Mouse (Mus musculus) G1E (cell line): ENCODE data around the gene Apbb2. TPM values are rescaled to one million over a fixed set of nuclear protein-coding genes. Genes with fewer than 3 reads are reported as not detected.

Experiments
- ATAC-seq: 2 replicates; pipeline ENCODE4 v1.8.0; 2016; ENCODE audit warnings: mild to moderate bottlenecking; ENCODE audit not compliant: insufficient number of reproducible peaks, poor library complexity, low FRiP score, severe bottlenecking; ENCODE audit errors: extremely low read depth
- DNase-seq: peaks from one replicate; pipeline ENCODE4 v3.0.0; 2012; ENCODE audit warnings: low spot score
- H3K27me3 ChIP-seq: 2 replicates; pipeline ENCODE4 v1.6.1; 2012; ENCODE audit warnings: mild to moderate bottlenecking, low read length, inconsistent platforms; ENCODE audit not compliant: insufficient read depth
- H3K36me3 ChIP-seq: replicated peaks from 2 replicates; pipeline ENCODE3; 2012; ENCODE audit warnings: mild to moderate bottlenecking, inconsistent platforms
- H3K4me1 ChIP-seq: 2 replicates; pipeline ENCODE4 v1.6.1; 2012; ENCODE audit warnings: low read depth, low read length, inconsistent platforms, mixed read lengths; ENCODE audit not compliant: insufficient read depth
- H3K4me3 ChIP-seq: 2 replicates; pipeline ENCODE4 v1.5.1; 2012; ENCODE audit warnings: low read depth, mild to moderate bottlenecking, inconsistent platforms, low read length, moderate library complexity, mixed read lengths
- H3K9me3 ChIP-seq: replicated peaks from 2 replicates; pipeline ENCODE4 v1.6.1; 2012; ENCODE audit warnings: inconsistent platforms
- CTCF ChIP-seq: IDR thresholded peaks from 2 replicates; pipeline ENCODE4 v1.5.1; 2012; ENCODE audit warnings: low read depth, low read length, inconsistent platforms, mixed read lengths
- GATA1 ChIP-seq: IDR thresholded peaks from 2 replicates; pipeline ENCODE4 v1.6.1; 2012; ENCODE audit warnings: borderline replicate concordance, low read length, inconsistent platforms, mixed read lengths
- GATA2 ChIP-seq: IDR thresholded peaks from 2 replicates; pipeline ENCODE4 v1.6.1; 2012; ENCODE audit warnings: low read depth, low read length, inconsistent platforms, borderline replicate concordance
- POLR2AphosphoS5 ChIP-seq: IDR thresholded peaks from 2 replicates; pipeline ENCODE4 v1.6.1; 2012; ENCODE audit warnings: low read depth, low read length, inconsistent platforms; ENCODE audit not compliant: insufficient replicate concordance
- TAL1 ChIP-seq: conservative IDR thresholded peaks from 2 replicates; pipeline ENCODE4 v1.6.1; 2012; ENCODE audit warnings: low read depth, low read length, inconsistent platforms, mixed read lengths
- polyA plus RNA-seq: library from polyadenylated mRNA; stranded (reverse); fragments of >175 nt; gene quantifications from 2 replicates; pipeline ENCODE4 v1.2.3, GENCODE M21; 2012
- total RNA-seq, 2 experiments: library from RNA; stranded (forward) in 1 of 2; stranded (reverse) in 1 of 2; fragments of 200-1000 nt in 1 of 2; fragments of >200 nt in 1 of 2; fragmentation: Nextera tagmentation in 1 of 2; gene quantifications; 2 replicates each; pipeline ENCODE4 v1.2.3; 2014 to 2017

Gene Apbb2
- total and polyA plus RNA-seq, 3 experiments = 0.16 TPM; not detected in 2

DNA sequence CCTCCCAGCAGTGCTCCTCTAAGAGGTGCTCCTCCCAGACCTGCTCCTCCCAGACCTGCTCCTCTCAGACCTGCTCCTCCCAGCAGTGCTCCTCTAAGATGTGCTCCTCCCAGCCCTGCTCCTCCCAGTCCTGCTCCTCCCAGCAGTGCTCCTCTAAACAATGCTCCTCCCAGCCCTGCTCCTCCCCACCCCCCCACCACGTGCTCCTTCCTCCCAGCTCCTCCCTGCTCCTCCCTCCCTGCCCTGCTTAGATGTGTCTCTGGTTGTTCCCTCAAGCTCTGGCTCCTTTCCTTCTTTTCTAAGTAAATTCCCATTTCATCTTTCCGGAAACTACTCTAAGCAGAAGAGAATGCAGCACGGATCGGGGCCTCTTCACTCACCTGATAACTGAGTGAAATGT is 14.2 kb downstream of the Apbb2 start:
- no peaks in the 10 kb centered on the region for H3K4me1 ChIP-seq
- TF ChIP-seq TAL1 (no peak), POLR2AphosphoS5 (no peak)
- no peaks in the 10 kb centered on the region for H3K27me3 ChIP-seq
- H3K36me3 ChIP-seq = no peaks in the 10 kb centered on the region
- H3K4me3 ChIP-seq = no peak overlapping the region
- ATAC-seq = no peak
- H3K9me3 ChIP-seq = peaks cover 62% of the 10 kb centered on the region
- no peak for DNase-seq

DNA sequence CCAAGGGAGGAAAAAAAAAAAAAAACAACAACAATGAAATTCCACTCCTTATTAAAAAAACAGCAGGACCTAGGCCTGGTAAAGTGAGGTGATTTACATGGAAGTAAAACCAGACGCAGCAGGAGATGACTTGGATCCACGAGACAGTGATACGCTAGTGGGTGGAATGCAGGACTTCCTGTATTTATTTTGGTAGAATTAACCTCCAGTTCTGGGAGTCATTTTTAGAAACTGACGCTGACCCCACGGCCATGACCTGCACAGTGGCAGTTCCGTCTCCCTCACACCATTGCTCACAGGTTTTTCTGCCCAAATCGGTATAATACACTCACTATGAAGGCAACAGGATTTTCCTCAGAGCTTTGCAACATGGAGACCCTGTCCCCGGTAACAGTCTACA is 14.8 kb downstream of the Apbb2 start:
- Histone ChIP-seq H3K4me3 (no peak overlapping the region), H3K36me3 (no peaks in the 10 kb centered on the region), H3K9me3 (peaks cover 58% of the 10 kb centered on the region), H3K4me1 (no peaks in the 10 kb centered on the region), H3K27me3 (no peaks in the 10 kb centered on the region)
- ATAC-seq (no peak), DNase-seq (no peak)
- TF ChIP-seq GATA2 (no peak), GATA1 (no peak), TAL1 (no peak), POLR2AphosphoS5 (no peak), CTCF (no peak)

DNA sequence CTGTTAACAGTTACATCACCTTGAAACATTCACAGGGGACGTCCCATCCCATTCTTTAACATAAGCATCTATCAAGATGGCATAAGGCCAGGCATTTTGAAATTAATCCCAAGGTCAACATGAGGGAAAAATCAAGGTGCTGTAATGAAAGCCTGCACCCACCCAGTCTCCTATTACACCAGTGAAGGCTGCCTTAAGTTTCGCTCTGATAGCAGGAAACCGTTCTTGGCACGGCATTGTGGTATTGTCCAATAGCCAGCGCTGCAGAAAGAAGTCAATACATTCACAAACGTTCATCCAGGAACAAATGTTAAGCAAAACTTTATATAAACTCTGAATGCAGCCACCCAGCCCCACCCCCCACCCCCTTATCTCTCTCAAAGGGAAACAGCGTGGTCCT is 15.4 kb downstream of the Apbb2 start:
- Histone ChIP-seq H3K4me1 (no peaks in the 10 kb centered on the region), H3K27me3 (no peaks in the 10 kb centered on the region), H3K36me3 (no peaks in the 10 kb centered on the region), H3K9me3 (peaks cover 58% of the 10 kb centered on the region), H3K4me3 (no peak overlapping the region)
- TF ChIP-seq POLR2AphosphoS5 = no peak
- no peak for TF ChIP-seq GATA1
- no peak for ATAC-seq
- DNase-seq = no peak

DNA sequence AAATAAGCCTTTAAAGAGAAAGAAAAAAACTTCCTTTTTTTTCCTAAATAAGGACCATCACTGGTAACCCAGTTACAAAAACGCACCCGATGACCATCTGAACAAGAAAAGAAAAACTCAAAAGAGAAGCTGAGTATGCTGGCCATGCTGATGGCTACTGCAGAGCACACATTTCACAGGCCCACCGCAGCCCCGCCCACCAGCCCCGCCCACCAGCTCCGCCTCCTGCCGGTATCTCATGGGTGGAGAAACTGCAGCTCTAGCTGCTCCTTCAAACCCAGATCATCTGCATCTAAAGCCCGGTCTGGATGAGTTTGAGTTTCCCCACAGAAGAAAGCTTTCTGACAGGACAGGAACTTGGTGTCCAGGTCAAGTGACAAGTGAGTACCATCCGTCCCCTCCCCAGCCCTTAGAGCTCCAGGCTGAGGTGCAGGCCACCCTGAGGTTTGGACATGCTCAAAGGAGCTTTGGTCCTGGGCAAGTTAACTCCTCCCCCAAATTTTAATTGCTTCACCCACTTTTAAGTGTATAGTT is 16.2 kb downstream of the Apbb2 start:
- no peak for DNase-seq
- ATAC-seq = no peak

DNA sequence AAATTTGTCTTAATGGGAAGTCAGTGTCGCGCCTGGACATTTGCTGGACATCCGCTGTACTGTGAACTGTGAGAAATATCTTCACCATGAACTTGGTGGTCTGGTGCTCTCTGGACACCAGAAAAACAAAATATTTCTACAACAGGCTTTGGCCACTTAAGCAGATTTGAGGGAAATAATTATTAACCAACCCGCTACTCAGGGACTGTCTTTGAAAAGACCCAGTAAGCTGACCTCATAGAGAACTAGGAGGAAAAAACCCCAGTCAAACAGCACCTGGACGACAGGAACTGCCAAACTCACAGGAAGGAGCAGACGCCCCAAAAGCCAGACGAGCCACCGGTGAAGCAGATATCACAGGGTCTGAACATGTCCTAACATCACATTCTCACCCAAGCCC is 18.2 kb downstream of the Apbb2 start:
- Histone ChIP-seq H3K27me3 (no peaks in the 10 kb centered on the region), H3K4me1 (no peaks in the 10 kb centered on the region), H3K36me3 (no peaks in the 10 kb centered on the region), H3K4me3 (no peak overlapping the region), H3K9me3 (peaks cover 62% of the 10 kb centered on the region)
- DNase-seq (no peak), ATAC-seq (no peak)
- TF ChIP-seq GATA2 = no peak
- no peak for TF ChIP-seq GATA1
- no peak for TF ChIP-seq TAL1
- no peak for TF ChIP-seq CTCF
- no peak for TF ChIP-seq POLR2AphosphoS5

More for the DNA sequence above, 16.2 kb downstream of the Apbb2 start:
- no peaks in the 10 kb centered on the region for H3K36me3 ChIP-seq
- H3K4me1 ChIP-seq = no peaks in the 10 kb centered on the region
- TF ChIP-seq CTCF (no peak), POLR2AphosphoS5 (no peak), TAL1 (no peak), GATA2 (no peak), GATA1 (no peak)
- peaks cover 57% of the 10 kb centered on the region for H3K9me3 ChIP-seq
- no peak overlapping the region for H3K4me3 ChIP-seq
- no peaks in the 10 kb centered on the region for H3K27me3 ChIP-seq

DNA sequence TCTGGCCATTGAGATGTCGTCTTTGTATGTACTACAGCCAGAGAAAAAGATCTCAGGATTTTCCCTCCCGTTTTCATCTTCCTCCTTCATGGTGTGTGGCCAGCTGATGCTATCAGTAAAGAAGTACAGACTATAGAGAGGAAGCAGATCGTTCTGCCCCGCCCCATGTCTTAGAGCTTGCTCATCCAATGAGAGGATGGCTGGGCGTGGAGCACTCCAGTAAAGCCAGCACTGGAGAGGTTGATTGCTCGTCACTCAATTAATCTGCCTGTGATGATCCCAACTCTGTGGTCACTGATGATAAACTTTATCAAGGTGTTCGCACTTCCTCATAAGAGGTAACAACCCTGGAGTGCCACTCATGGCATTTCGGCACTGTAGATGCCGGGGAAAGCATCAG is 18.7 kb downstream of the Apbb2 start:
- Histone ChIP-seq H3K36me3 (no peaks in the 10 kb centered on the region), H3K4me3 (no peak overlapping the region), H3K4me1 (no peaks in the 10 kb centered on the region), H3K27me3 (no peaks in the 10 kb centered on the region), H3K9me3 (peaks cover 64% of the 10 kb centered on the region)
- DNase-seq = no peak
- ATAC-seq = no peak
- TF ChIP-seq TAL1 (no peak), CTCF (no peak), GATA2 (no peak), GATA1 (no peak), POLR2AphosphoS5 (no peak)

DNA sequence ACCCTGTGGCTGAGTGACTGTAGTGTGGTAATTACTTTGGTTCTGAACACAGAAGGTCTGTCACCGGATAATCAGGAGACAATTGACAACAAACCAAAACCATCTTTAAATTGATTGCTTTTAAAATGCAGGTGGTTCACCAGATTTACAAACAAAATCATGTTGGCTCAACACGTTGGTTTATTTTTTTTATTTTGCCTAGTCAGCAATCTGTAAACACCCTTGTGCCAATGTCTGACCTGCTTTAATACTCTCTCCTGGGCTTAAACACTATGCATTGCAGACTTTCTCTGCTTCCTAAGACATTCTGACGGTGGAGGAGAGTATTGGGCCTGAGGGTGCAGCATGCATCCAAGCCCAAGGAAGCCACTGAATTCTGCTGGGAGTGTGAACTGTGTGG is 22.3 kb downstream of the Apbb2 start:
- DNase-seq (no peak), ATAC-seq (no peak)
- no peak for TF ChIP-seq POLR2AphosphoS5
- no peak for TF ChIP-seq GATA1
- TF ChIP-seq GATA2 = no peak
- no peak for TF ChIP-seq CTCF
- TF ChIP-seq TAL1 = no peak
- no peaks in the 10 kb centered on the region for H3K4me1 ChIP-seq
- H3K4me3 ChIP-seq = no peak overlapping the region
- peaks cover 64% of the 10 kb centered on the region for H3K9me3 ChIP-seq
- H3K36me3 ChIP-seq = no peaks in the 10 kb centered on the region
- no peaks in the 10 kb centered on the region for H3K27me3 ChIP-seq
